Mouse (Mus musculus) brown adipose tissue, adult 24 weeks (tissue): Measurements from ENCODE around the gene Crlf3. TPM values are rescaled to one million over a fixed set of nuclear protein-coding genes. Genes with fewer than 3 reads are reported as not detected.
"Not testable (repeated sequence)": the region's sequence is repeated elsewhere in the genome, so short reads cannot be mapped to it uniquely, and the experiment has no call there.

Experiments used
- H3K27ac ChIP-seq: fragments of 200-500 bp; replicated peaks from 2 replicates; pipeline ENCODE4 v1.5.1; 2012; ENCODE audit warnings: low read depth, mild to moderate bottlenecking, low read length
- H3K4me1 ChIP-seq: fragments of 200-500 bp; 2 replicates; pipeline ENCODE4 v1.6.1; 2012; ENCODE audit warnings: low read length, mixed read lengths; ENCODE audit not compliant: control insufficient read depth, insufficient read depth, insufficient read length
- H3K4me3 ChIP-seq: fragments of 200-500 bp; 2 replicates; pipeline ENCODE4 v1.5.1; 2012; ENCODE audit warnings: low read depth, mild to moderate bottlenecking, low read length, moderate library complexity; ENCODE audit not compliant: insufficient read depth
- polyA plus RNA-seq: library from polyadenylated mRNA; stranded (reverse); fragments of >200 nt; gene quantifications from 2 replicates; pipeline ENCODE4 v1.2.4, GENCODE M21; 2012; ENCODE audit not compliant: missing spikeins, insufficient read depth, insufficient read length

Crlf3 gene
- polyA plus RNA-seq, 1 experiment: 10.6 TPM

DNA sequence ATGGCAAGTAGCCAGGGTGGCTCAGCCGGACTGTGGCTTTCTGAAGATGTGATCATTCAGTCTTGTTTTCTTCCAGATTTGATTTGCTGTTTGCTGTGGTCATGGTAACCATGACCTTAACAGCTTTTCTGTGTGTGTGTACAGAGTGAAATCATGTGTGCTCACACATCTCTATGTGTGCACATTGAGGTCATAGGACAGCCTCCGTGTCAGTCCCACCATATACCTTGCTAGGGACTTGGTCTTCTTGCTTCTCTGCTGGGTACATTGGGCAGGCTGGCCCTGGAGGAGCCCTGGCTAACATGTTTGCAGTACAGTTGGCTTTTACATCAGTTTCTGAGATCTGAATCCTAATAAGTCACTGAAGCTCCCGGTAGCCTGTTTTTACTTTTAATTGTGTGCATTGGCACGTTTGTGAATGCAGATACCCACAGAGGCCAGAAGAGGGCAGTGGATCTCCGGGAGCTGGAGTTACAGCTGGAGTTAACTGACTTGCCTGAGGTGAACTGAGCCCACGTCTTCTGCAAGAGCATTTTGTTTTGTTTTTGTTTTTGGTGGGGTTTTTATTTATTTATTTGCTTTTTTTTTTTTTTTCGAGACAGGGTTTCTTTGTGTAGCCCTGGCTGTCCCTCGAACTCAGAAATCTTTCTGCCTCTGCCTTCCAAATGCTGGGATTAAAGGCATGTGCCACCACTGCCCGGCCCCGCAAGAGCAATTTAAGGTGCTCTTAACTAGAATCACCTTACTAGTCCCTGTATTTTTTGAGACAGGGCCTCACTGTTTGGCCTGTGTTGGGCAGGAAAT is 38.0 kb downstream of the Crlf3 start:
- Histone ChIP-seq H3K4me3 (no peak overlapping the region), H3K4me1 (no peaks in the 10 kb centered on the region), H3K27ac (no peak overlapping the region)

DNA sequence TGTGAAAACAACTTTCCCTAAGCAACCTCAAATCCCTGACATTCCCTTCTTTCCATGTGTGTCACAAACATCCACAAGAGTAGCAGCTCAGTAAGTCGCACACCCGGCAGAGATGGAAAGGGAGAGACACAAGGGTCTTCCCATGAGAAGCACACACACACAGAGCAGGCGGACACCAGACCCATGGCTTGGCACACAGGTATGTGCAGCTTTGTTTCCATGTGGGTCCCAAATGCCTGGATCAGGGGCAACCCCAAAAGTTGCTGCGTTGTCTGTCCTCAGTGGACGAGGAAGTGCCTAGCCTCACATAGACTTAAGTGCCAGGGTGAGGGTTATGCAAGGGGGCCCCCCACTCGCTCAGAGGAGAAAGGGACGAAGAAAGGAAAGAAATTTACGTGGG is 43.3 kb downstream of the Crlf3 start:
- no peaks in the 10 kb centered on the region for H3K4me1 ChIP-seq
- H3K4me3 ChIP-seq: no peak overlapping the region
- no peak overlapping the region for H3K27ac ChIP-seq

DNA sequence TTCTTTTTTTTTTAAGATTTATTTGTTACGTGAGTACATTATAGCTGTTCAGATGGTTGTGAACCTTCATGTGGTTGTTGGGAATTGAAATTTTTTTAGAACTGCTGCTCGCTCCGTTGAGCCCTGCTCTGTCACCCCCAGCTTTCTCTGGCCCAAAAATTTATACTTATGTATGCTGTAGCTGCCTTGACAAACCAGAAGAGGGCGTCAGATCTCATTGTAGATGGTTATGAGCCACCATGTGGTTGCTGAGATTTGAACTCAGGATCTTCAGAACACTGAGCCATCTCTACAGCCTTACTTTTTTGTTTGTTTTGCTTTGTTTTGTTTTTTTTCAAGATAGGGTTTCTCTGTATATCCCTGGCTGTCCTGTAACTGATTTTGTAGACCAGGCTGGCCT is 59.5 kb downstream of the Crlf3 start:
- Histone ChIP-seq H3K4me1 (no peaks in the 10 kb centered on the region), H3K4me3 (no peak overlapping the region), H3K27ac (no peak overlapping the region)

DNA sequence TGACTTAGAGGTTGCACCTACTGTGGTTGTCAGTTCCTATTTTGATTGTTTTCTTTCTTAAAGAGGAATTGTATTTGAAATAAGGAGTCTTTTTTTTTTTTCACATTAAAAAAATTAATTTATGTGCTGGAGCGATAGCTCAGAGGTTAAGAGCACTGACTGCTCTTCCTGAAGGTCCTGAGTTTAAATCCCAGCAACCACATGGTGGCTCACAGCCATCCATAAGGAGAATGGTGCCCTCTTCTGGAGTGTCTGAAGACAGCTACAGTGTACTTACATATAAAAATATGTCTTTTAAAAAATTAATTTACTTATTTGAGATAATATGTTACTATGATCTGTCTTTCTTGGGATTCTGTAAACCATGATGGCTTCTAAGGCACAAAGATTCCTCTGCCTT is 61.0 kb downstream of the Crlf3 start:
- Histone ChIP-seq H3K4me1 (no peaks in the 10 kb centered on the region), H3K4me3 (no peak overlapping the region), H3K27ac (no peak overlapping the region)

DNA sequence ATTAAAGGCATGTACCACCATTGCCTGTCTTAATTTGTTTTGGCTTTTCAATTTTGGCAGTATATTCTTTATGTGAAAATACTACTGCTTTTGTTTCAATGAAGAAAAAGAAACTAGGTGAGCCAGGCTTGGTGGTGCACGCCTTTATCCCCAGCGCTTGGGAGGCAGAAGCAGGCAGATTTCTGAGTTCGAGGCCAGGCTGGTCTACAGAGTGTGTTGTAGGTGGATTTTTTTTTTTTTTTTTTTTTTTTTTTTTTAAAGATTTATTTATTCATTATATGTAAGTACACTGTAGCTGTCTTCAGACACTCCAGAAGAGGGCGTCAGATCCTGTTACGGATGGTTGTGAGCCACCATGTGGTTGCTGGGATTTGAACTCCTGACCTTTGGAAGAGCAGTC is 64.3 kb downstream of the Crlf3 start:
- not testable (repeated sequence) for H3K4me1 ChIP-seq, H3K4me3 ChIP-seq, H3K27ac ChIP-seq

Other genes with a start within 250 kb of the Crlf3 start
- 21.2 and 27.0 TPM in 2 replicates for gene Utp6, start 118.6 kb downstream of the Crlf3 start, polyA plus RNA-seq
- 15.0 and 20.6 TPM in 2 replicates for gene Suz12, start 87.9 kb downstream of the Crlf3 start, polyA plus RNA-seq
- gene Atad5, start 8.4 kb upstream of the Crlf3 start, polyA plus RNA-seq: 0.75 and 0.79 TPM in 2 replicates
- gene Tefm, start 61.2 kb upstream of the Crlf3 start, polyA plus RNA-seq: 35.2 and 39.9 TPM in 2 replicates
- 2.9 and 5.8 TPM in 2 replicates for gene Adap2, start 73.1 kb upstream of the Crlf3 start, polyA plus RNA-seq
- 4.2 and 4.3 TPM in 2 replicates for gene Rnf135, start 102.9 kb upstream of the Crlf3 start, polyA plus RNA-seq
- gene Rhot1, start 128.0 kb upstream of the Crlf3 start, polyA plus RNA-seq: 40.7 and 54.8 TPM in 2 replicates
- gene Rhbdl3, start 219.9 kb upstream of the Crlf3 start, polyA plus RNA-seq: 0.28 and 1.5 TPM in 2 replicates